Mouse (Mus musculus) stomach, embryonic 14.5 days (tissue): ENCODE measurements around the gene Gm11020. TPM values are rescaled to one million over a fixed set of nuclear protein-coding genes. Genes with fewer than 3 reads are reported as not detected.
A peak's percentile ranks its signal among the peaks of the same experiment; 100 is the strongest.

Experiments used
- ATAC-seq: fragments of 200-750 bp; cut with Nextera tagmentation; 2 replicates; pipeline ENCODE4 v1.8.0; 2017; ENCODE audit warnings: low read depth, moderate TSS enrichment; ENCODE audit not compliant: insufficient number of reproducible peaks, insufficient read depth, low FRiP score
- H3K27ac ChIP-seq: fragments of 300-500 bp; sonication (generic); 2 replicates; pipeline ENCODE4 v1.5.1; 2014; ENCODE audit warnings: mild to moderate bottlenecking, low read length, moderate library complexity, mixed read lengths
- H3K27me3 ChIP-seq: fragments of 300-500 bp; sonication (generic); 2 replicates; pipeline ENCODE4 v1.6.1; 2014; ENCODE audit warnings: low read length, control low read depth, mixed read lengths; ENCODE audit not compliant: control insufficient read depth, insufficient read depth
- H3K36me3 ChIP-seq: fragments of 300-500 bp; sonication (generic); 2 replicates; pipeline ENCODE4 v1.6.1; 2014; ENCODE audit warnings: mild to moderate bottlenecking, control low read depth, low read length, moderate library complexity, mixed read lengths; ENCODE audit not compliant: control insufficient read depth, insufficient read depth
- H3K4me1 ChIP-seq: fragments of 300-500 bp; sonication (generic); 2 replicates; pipeline ENCODE4 v1.6.1; 2014; ENCODE audit warnings: low read length, control low read depth, mixed read lengths; ENCODE audit not compliant: control insufficient read depth, insufficient read depth
- H3K4me2 ChIP-seq: fragments of 300-500 bp; sonication (generic); replicated peaks from 2 replicates; pipeline ENCODE4 v1.6.1; 2014; ENCODE audit warnings: low read depth, low read length, control low read depth
- H3K4me3 ChIP-seq: fragments of 300-500 bp; sonication (generic); 2 replicates; pipeline ENCODE4 v1.5.1; 2014; ENCODE audit warnings: low read depth, low read length, control low read depth
- H3K9ac ChIP-seq: fragments of 300-500 bp; sonication (generic); replicated peaks from 2 replicates; pipeline ENCODE4 v1.6.1; 2014; ENCODE audit warnings: low read depth, mild to moderate bottlenecking, control low read depth, low read length, moderate library complexity, mixed read lengths
- H3K9me3 ChIP-seq: fragments of 300-500 bp; sonication (generic); 2 replicates; pipeline ENCODE4 v1.6.1; 2016; ENCODE audit warnings: low read depth, low read length, control low read depth; ENCODE audit not compliant: control insufficient read depth
- WGBS: fragments of 180-500 bp; shearing (Covaris S2); extraction: QIAGEN DNeasy Blood & Tissue Kit; methylation state at CpG from one replicate; pipeline ENCODE4 v1.1.7; 2014; 5-methylcytosine and 5-hydroxymethylcytosine counted together
- polyA plus RNA-seq: library from polyadenylated mRNA; unstranded; fragments of >200 nt; fragmentation: Nextera tagmentation; extraction: Ambion mirVana; gene quantifications from 2 replicates; pipeline ENCODE4 v1.2.1, GENCODE M21; 2014

Gene Gm11020
- polyA plus RNA-seq, 1 experiment from 2014 or later: not detected

- Histone ChIP-seq H3K36me3 (peaks cover 21% of the 10 kb centered on the region), H3K4me2 (no peak overlapping the region), H3K9ac (no peak overlapping the region), H3K9me3 (no peaks in the 10 kb centered on the region), H3K4me1 (no peaks in the 10 kb centered on the region), H3K4me3 (no peak overlapping the region), H3K27ac (no peak overlapping the region), H3K27me3 (no peaks in the 10 kb centered on the region)
- no peak for ATAC-seq
- 77% methylated on average over 5 of the region's 5 CpGs for WGBS
Observed at GRCm38 (mm10) chr8:104348971-104349370, 27.6 kb downstream of the Gm11020 start.

GRCm38 (mm10) chr8:104350047-104350446 lies 28.7 kb downstream of the Gm11020 start:
- no peak overlapping the region for H3K4me2 ChIP-seq
- no peak overlapping the region for H3K9ac ChIP-seq
- H3K27me3 ChIP-seq: no peaks in the 10 kb centered on the region
- H3K4me3 ChIP-seq: no peak overlapping the region
- H3K4me1 ChIP-seq: no peaks in the 10 kb centered on the region
- H3K36me3 ChIP-seq: peaks cover 30% of the 10 kb centered on the region
- WGBS: 75% methylated on average over 13 of the region's 13 CpGs
- H3K27ac ChIP-seq: no peak overlapping the region
- no peak for ATAC-seq
- H3K9me3 ChIP-seq: no peaks in the 10 kb centered on the region

GRCm38 (mm10) chr8:104353186-104353585 lies 31.8 kb downstream of the Gm11020 start:
- Histone ChIP-seq H3K4me3 (no peak overlapping the region), H3K4me1 (no peaks in the 10 kb centered on the region), H3K9me3 (no peaks in the 10 kb centered on the region), H3K9ac (no peak overlapping the region), H3K36me3 (peaks cover 18% of the 10 kb centered on the region; the same call in 1 of the 2 replicates), H3K27me3 (no peaks in the 10 kb centered on the region), H3K4me2 (no peak overlapping the region), H3K27ac (no peak overlapping the region)
- ATAC-seq: peak; percentile 14; the same call in 1 of the 2 replicates
- WGBS: 59% methylated on average over 5 of the region's 5 CpGs

- Histone ChIP-seq H3K27me3 (no peaks in the 10 kb centered on the region), H3K36me3 (peaks cover 18% of the 10 kb centered on the region; the same call in 1 of the 2 replicates), H3K4me1 (no peaks in the 10 kb centered on the region), H3K9ac (no peak overlapping the region), H3K4me2 (no peak overlapping the region), H3K4me3 (no peak overlapping the region), H3K9me3 (no peaks in the 10 kb centered on the region), H3K27ac (no peak overlapping the region)
- WGBS: 90% methylated on average over 10 of the region's 10 CpGs
- no peak for ATAC-seq
Observed at GRCm38 (mm10) chr8:104354504-104354903, 33.1 kb downstream of the Gm11020 start.

GRCm38 (mm10) chr8:104358637-104359036 lies 37.3 kb downstream of the Gm11020 start:
- Histone ChIP-seq H3K36me3 (peaks cover 18% of the 10 kb centered on the region; the same call in 1 of the 2 replicates), H3K4me3 (no peak overlapping the region), H3K9me3 (no peaks in the 10 kb centered on the region), H3K4me2 (no peak overlapping the region), H3K27me3 (no peaks in the 10 kb centered on the region), H3K27ac (no peak overlapping the region), H3K4me1 (no peaks in the 10 kb centered on the region), H3K9ac (no peak overlapping the region)
- 79% methylated on average over 3 of the region's 3 CpGs for WGBS
- no peak for ATAC-seq

GRCm38 (mm10) chr8:104359778-104360456 lies 38.5 kb downstream of the Gm11020 start:
- H3K27me3 ChIP-seq: no peaks in the 10 kb centered on the region
- no peak overlapping the region for H3K9ac ChIP-seq
- H3K9me3 ChIP-seq: no peaks in the 10 kb centered on the region
- no peak overlapping the region for H3K4me3 ChIP-seq
- H3K4me1 ChIP-seq: no peaks in the 10 kb centered on the region
- 76% methylated on average over 15 of the region's 15 CpGs for WGBS
- H3K27ac ChIP-seq: no peak overlapping the region
- H3K36me3 ChIP-seq: peaks cover 8% of the 10 kb centered on the region; the same call in 1 of the 2 replicates
- H3K4me2 ChIP-seq: no peak overlapping the region
- ATAC-seq: no peak

- H3K4me3 ChIP-seq: no peak overlapping the region
- no peak for ATAC-seq
- no peaks in the 10 kb centered on the region for H3K36me3 ChIP-seq
- H3K9ac ChIP-seq: no peak overlapping the region
- 88% methylated on average over 9 of the region's 9 CpGs for WGBS
- no peak overlapping the region for H3K27ac ChIP-seq
- peaks cover 3% of the 10 kb centered on the region for H3K4me1 ChIP-seq
- H3K27me3 ChIP-seq: no peaks in the 10 kb centered on the region
- no peak overlapping the region for H3K4me2 ChIP-seq
- no peaks in the 10 kb centered on the region for H3K9me3 ChIP-seq
Observed at GRCm38 (mm10) chr8:104365695-104366094, 44.3 kb downstream of the Gm11020 start.

GRCm38 (mm10) chr8:104367398-104367797 lies 46.0 kb downstream of the Gm11020 start:
- no peaks in the 10 kb centered on the region for H3K36me3 ChIP-seq
- ATAC-seq: no peak
- no peaks in the 10 kb centered on the region for H3K27me3 ChIP-seq
- H3K4me1 ChIP-seq: peaks cover 3% of the 10 kb centered on the region
- 49% methylated on average over 5 of the region's 5 CpGs for WGBS
- no peaks in the 10 kb centered on the region for H3K9me3 ChIP-seq
- H3K27ac ChIP-seq: no peak overlapping the region
- H3K9ac ChIP-seq: no peak overlapping the region
- H3K4me2 ChIP-seq: no peak overlapping the region
- no peak overlapping the region for H3K4me3 ChIP-seq

GRCm38 (mm10) chr8:104369591-104369990 lies 48.2 kb downstream of the Gm11020 start:
- H3K27me3 ChIP-seq: no peaks in the 10 kb centered on the region
- H3K4me3 ChIP-seq: no peak overlapping the region
- H3K36me3 ChIP-seq: no peaks in the 10 kb centered on the region
- peaks cover 5% of the 10 kb centered on the region for H3K4me1 ChIP-seq
- 76% methylated on average over 12 of the region's 12 CpGs for WGBS
- H3K27ac ChIP-seq: no peak overlapping the region
- no peak overlapping the region for H3K9ac ChIP-seq
- ATAC-seq: no peak
- no peaks in the 10 kb centered on the region for H3K9me3 ChIP-seq
- H3K4me2 ChIP-seq: no peak overlapping the region
